Mouse (Mus musculus): ENCODE measurements around the gene Hsd17b13. TPM values are rescaled to one million over a fixed set of nuclear protein-coding genes. Genes with fewer than 3 reads are reported as not detected.
"Not testable (repeated sequence)": the region's sequence is repeated elsewhere in the genome, so short reads cannot be mapped to it uniquely, and the experiment has no call there.

The Hsd17b13 gene
- polyA plus RNA-seq (2012; ENCODE audit: insufficient read depth, low replicate concordance) = not detected in 2 replicates

- TF ChIP-seq FLI1 (IDR thresholded peaks at IDR 0.05; ENCODE audit: low read length) = no peak
- H3K4me1 ChIP-seq = peaks cover 7% of the 10 kb centered on the region
- H3K36me3 ChIP-seq (replicated peaks; ENCODE audit: low read length) = no peaks in the 10 kb centered on the region
- H3K4me3 ChIP-seq (replicated peaks) = no peak within 1 kb of the TSS
- peaks cover 34% of the 10 kb centered on the region for H3K27me3 ChIP-seq (replicated peaks)
- no peaks in the 10 kb centered on the region for H3K9me3 ChIP-seq
Observed at GRCm38 (mm10) chr5:103977297-103977696, at the start of gene Hsd17b13. Gene Hsd17b13, minus strand, starts transcription at chr5:103977410.

DNA sequence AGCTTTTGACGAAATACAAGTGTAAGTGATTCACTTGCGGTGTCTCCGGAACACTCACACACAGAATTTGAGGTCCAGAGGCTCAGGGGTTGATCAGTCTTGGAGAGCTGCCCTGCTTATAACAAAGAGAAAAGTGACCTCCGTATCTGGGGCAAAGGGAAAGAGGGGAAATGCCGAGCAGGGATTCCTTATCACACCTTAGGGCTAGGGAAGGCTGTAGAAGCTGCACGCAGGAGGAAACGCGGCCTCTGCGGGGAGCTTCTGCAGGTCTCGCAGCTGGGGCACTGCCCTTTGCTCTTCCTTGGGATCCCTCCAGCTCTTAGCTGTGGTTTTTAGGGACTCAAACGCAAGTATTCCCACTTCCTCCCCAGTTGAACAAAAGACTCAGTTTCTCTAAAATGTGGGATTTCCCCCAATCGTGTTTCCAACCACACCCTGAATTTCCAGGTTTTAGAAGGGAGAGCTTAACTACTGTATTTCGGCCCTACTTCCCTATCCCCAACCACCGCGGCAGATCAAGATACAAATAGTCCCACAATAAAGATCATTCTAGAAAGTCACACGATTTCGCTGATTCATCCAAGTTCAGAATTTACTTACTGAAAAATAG is 48.1 kb upstream of the Hsd17b13 start:
- TF ChIP-seq FLI1 (IDR thresholded peaks at IDR 0.05; ENCODE audit: low read length) (no peak), GATA1 (IDR thresholded peaks at IDR 0.05; ENCODE audit: borderline replicate concordance, low read length) (no peak)
- Histone ChIP-seq H3K36me3 (replicated peaks; ENCODE audit: low read length) (no peaks in the 10 kb centered on the region), H3K4me3 (replicated peaks) (peak overlapping the region; percentile 59), H3K27me3 (replicated peaks) (no peaks in the 10 kb centered on the region), H3K4me1 (peaks cover 56% of the 10 kb centered on the region), H3K9me3 (no peaks in the 10 kb centered on the region)

GRCm38 (mm10) chr5:104024762-104025161 is 47.6 kb upstream of the Hsd17b13 start:
- H3K4me3 ChIP-seq (replicated peaks) = no peak overlapping the region
- TF ChIP-seq GATA1 (IDR thresholded peaks at IDR 0.05; ENCODE audit: borderline replicate concordance, low read length) = no peak
- TF ChIP-seq FLI1 (IDR thresholded peaks at IDR 0.05; ENCODE audit: low read length) = no peak

GRCm38 (mm10) chr5:104024193-104024592 is 47.0 kb upstream of the Hsd17b13 start:
- H3K27me3 ChIP-seq (replicated peaks); H3K4me3 ChIP-seq (replicated peaks); H3K9me3 ChIP-seq; H3K36me3 ChIP-seq (replicated peaks; ENCODE audit: low read length): not testable (repeated sequence)
- peaks cover 66% of the 10 kb centered on the region for H3K4me1 ChIP-seq

More at GRCm38 (mm10) chr5:104024762-104025161, 47.6 kb upstream of the Hsd17b13 start:
- Histone ChIP-seq H3K4me1 (peaks cover 61% of the 10 kb centered on the region), H3K9me3 (no peaks in the 10 kb centered on the region), H3K36me3 (replicated peaks; ENCODE audit: low read length) (no peaks in the 10 kb centered on the region), H3K27me3 (replicated peaks) (no peaks in the 10 kb centered on the region)

DNA sequence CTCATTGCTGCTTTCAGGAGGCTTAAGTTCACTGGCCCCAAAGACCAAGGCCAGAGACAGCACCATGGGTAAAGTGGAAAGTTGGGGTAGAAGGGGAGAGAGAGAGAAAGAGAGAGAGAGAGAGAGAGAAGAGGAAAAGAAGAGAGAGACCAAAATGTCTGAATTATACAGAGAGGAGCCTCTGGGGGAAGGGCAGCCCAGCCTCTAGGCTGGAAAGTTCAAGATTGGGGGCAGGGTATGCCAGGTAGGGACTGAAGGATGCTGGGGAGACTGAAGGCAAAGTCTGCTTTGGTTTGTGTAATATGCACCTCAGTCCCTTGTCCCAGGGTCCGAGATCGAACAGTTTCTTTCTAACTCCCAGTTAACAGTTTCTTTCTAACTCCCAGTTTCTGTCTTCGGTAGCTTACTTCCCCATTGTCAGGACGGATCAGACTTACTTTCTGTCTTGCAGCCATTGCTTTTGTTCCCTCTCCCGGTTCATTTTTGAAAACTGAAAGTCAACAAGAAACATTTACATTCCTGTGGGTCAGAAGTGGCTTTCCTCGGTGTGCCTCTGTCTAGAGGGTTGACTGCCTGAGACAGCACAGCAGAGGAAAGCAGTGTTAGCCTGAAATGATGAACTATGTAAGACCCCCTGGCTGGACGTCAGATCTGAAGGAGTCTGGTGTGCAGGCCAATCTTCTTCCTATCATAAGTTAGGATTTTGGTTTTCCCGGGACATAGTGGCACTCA is 46.2 kb upstream of the Hsd17b13 start:
- Histone ChIP-seq H3K27me3 (replicated peaks) (no peaks in the 10 kb centered on the region), H3K36me3 (replicated peaks; ENCODE audit: low read length) (no peaks in the 10 kb centered on the region), H3K4me1 (peaks cover 71% of the 10 kb centered on the region), H3K4me3 (replicated peaks) (peak overlapping the region; percentile 83), H3K9me3 (no peaks in the 10 kb centered on the region)
- TF ChIP-seq GATA1 (IDR thresholded peaks at IDR 0.05; ENCODE audit: borderline replicate concordance, low read length) (no peak), FLI1 (IDR thresholded peaks at IDR 0.05; ENCODE audit: low read length) (no peak)

- Histone ChIP-seq H3K4me3 (replicated peaks) (peak overlapping the region; percentile 94), H3K27me3 (replicated peaks) (no peaks in the 10 kb centered on the region), H3K4me1 (peaks cover 77% of the 10 kb centered on the region), H3K36me3 (replicated peaks; ENCODE audit: low read length) (peaks cover 9% of the 10 kb centered on the region), H3K9me3 (no peaks in the 10 kb centered on the region)
- TF ChIP-seq GATA1 (IDR thresholded peaks at IDR 0.05; ENCODE audit: borderline replicate concordance, low read length) (no peak), FLI1 (IDR thresholded peaks at IDR 0.05; ENCODE audit: low read length) (no peak)
Observed at GRCm38 (mm10) chr5:104022558-104022957, 45.3 kb upstream of the Hsd17b13 start.

- Histone ChIP-seq H3K9me3 (no peaks in the 10 kb centered on the region), H3K4me3 (replicated peaks) (peak within 1 kb of the TSS; percentile 94), H3K4me1 (peaks cover 72% of the 10 kb centered on the region), H3K36me3 (replicated peaks; ENCODE audit: low read length) (peaks cover 14% of the 10 kb centered on the region), H3K27me3 (replicated peaks) (no peaks in the 10 kb centered on the region)
- no peak for TF ChIP-seq FLI1 (IDR thresholded peaks at IDR 0.05; ENCODE audit: low read length)
- no peak for TF ChIP-seq GATA1 (IDR thresholded peaks at IDR 0.05; ENCODE audit: borderline replicate concordance, low read length)
Observed at GRCm38 (mm10) chr5:104021597-104022378, 44.6 kb upstream of the Hsd17b13 start, which contains the start of gene Hsd17b11. Gene Hsd17b11, minus strand, starts transcription at chr5:104021919.

DNA sequence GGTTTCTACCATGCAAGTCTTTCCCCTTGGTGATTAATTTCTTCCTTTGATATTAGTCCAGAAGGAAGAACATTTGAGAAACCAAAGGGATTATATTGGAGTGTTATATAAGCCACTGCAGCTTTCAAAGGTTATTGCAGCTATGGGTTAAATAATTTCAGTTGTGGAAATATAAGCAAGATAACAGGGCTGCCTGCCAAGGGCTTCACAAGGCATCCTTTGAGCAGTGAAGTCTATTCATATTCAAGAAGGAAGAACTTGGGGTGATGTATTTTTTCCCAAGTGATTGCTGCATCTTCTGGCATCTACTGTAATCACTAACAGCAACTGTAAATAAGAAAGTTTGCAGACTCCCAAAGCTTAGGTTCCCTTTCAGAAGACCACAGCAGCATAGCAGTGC is 34.2 kb upstream of the Hsd17b13 start:
- H3K4me1 ChIP-seq = no peaks in the 10 kb centered on the region
- H3K36me3 ChIP-seq (replicated peaks; ENCODE audit: low read length) = peaks cover 36% of the 10 kb centered on the region
- H3K4me3 ChIP-seq (replicated peaks) = no peak overlapping the region
- H3K9me3 ChIP-seq = no peaks in the 10 kb centered on the region
- TF ChIP-seq GATA1 (IDR thresholded peaks at IDR 0.05; ENCODE audit: borderline replicate concordance, low read length) = no peak
- TF ChIP-seq FLI1 (IDR thresholded peaks at IDR 0.05; ENCODE audit: low read length) = no peak
- H3K27me3 ChIP-seq (replicated peaks) = no peaks in the 10 kb centered on the region

GRCm38 (mm10) chr5:104010261-104010660 is 33.1 kb upstream of the Hsd17b13 start:
- Histone ChIP-seq H3K36me3 (replicated peaks; ENCODE audit: low read length) (peaks cover 33% of the 10 kb centered on the region), H3K4me1 (no peaks in the 10 kb centered on the region), H3K4me3 (replicated peaks) (no peak overlapping the region), H3K9me3 (no peaks in the 10 kb centered on the region), H3K27me3 (replicated peaks) (no peaks in the 10 kb centered on the region)
- no peak for TF ChIP-seq FLI1 (IDR thresholded peaks at IDR 0.05; ENCODE audit: low read length)
- no peak for TF ChIP-seq GATA1 (IDR thresholded peaks at IDR 0.05; ENCODE audit: borderline replicate concordance, low read length)

DNA sequence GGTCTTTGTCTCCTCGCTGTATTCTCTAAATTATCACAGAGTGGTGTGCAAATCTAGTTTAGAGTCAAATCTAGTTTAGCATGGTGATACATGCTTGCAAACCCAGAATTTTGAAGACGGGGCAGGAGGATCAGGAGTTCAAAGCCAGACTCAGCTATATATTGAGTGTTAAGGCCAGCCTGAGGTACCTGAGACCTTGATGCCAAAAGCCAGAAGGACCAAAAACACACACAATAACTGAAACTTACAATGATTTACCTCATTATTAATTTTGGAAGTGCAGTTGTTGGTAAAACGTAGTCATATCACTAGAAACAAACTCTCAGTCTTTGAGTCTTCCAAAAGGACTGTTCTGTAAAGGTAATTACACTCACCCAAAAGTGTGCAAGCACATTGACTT is 32.2 kb upstream of the Hsd17b13 start:
- TF ChIP-seq GATA1 (IDR thresholded peaks at IDR 0.05; ENCODE audit: borderline replicate concordance, low read length) = no peak
- no peak for TF ChIP-seq FLI1 (IDR thresholded peaks at IDR 0.05; ENCODE audit: low read length)
- no peaks in the 10 kb centered on the region for H3K9me3 ChIP-seq
- H3K4me3 ChIP-seq (replicated peaks) = no peak overlapping the region
- H3K4me1 ChIP-seq = no peaks in the 10 kb centered on the region
- H3K36me3 ChIP-seq (replicated peaks; ENCODE audit: low read length) = peaks cover 33% of the 10 kb centered on the region
- H3K27me3 ChIP-seq (replicated peaks) = no peaks in the 10 kb centered on the region

Data from megakaryocyte, embryonic 14.5 days (primary cell).